Mouse (Mus musculus) lung, adult 18-20 months (tissue): Measurements from ENCODE around the gene Mettl4.
"Not testable (repeated sequence)": the region's sequence is repeated elsewhere in the genome, so short reads cannot be mapped to it uniquely, and the experiment has no call there.

Source experiments
- DNase-seq, 2 experiments: peaks; one replicate each; pipeline ENCODE4 v3.0.0; 2022; ENCODE audit warnings: mixed read lengths in 2 of 2

Gene Mettl4

GRCm38 (mm10) chr17:94749466-94750135 lies at the start of gene Mettl4:
Gene Mettl4 (minus strand): TSS chr17:94750019.
- DNase-seq, result peak; percentile 95 to 96

GRCm38 (mm10) chr17:94778871-94779482 lies 29.2 kb upstream of the Mettl4 start:
- no peak for DNase-seq

- no peak for DNase-seq
Measured at GRCm38 (mm10) chr17:94768491-94768890, 18.7 kb upstream of the Mettl4 start.

GRCm38 (mm10) chr17:94764711-94765110 lies 14.9 kb upstream of the Mettl4 start:
- no peak for DNase-seq

- peak in 1 of 2 experiments; percentile 7 for DNase-seq
Measured at GRCm38 (mm10) chr17:94764011-94764410, 14.2 kb upstream of the Mettl4 start.

GRCm38 (mm10) chr17:94762405-94762804 lies 12.6 kb upstream of the Mettl4 start:
- DNase-seq, result no peak

GRCm38 (mm10) chr17:94750136-94750729 lies 414 bp upstream of the Mettl4 start:
- no peak for DNase-seq

- no peak for DNase-seq
Measured at GRCm38 (mm10) chr17:94738173-94738572, 11.6 kb downstream of the Mettl4 start.

- no peak for DNase-seq
Measured at GRCm38 (mm10) chr17:94735885-94736284, 13.9 kb downstream of the Mettl4 start.

- DNase-seq, result no peak
Measured at GRCm38 (mm10) chr17:94735437-94735836, 14.4 kb downstream of the Mettl4 start.

GRCm38 (mm10) chr17:94730416-94730815 lies 19.4 kb downstream of the Mettl4 start:
- not testable (repeated sequence) for DNase-seq

GRCm38 (mm10) chr17:94726750-94727149 lies 23.1 kb downstream of the Mettl4 start:
- DNase-seq, result no peak

GRCm38 (mm10) chr17:94673515-94674317 lies 76.1 kb downstream of the Mettl4 start:
- no peak for DNase-seq
